Mouse (Mus musculus): ENCODE results near the gene Camp.

- TF ChIP-seq USF1 (IDR thresholded peaks at IDR 0.05; ENCODE audit: low read depth) (no peak), MAX (IDR thresholded peaks at IDR 0.05; ENCODE audit: low read depth) (no peak), REST (IDR thresholded peaks at IDR 0.05; ENCODE audit: insufficient read depth, insufficient read length) (no peak), CEBPB (IDR thresholded peaks at IDR 0.05; ENCODE audit: insufficient read depth, poor library complexity, severe bottlenecking) (no peak), POLR2A (IDR thresholded peaks at IDR 0.05; ENCODE audit: insufficient read length, low read depth) (no peak), TCF3 (IDR thresholded peaks at IDR 0.05; ENCODE audit: insufficient read length, low read depth) (no peak), POLR2AphosphoS2 (IDR thresholded peaks at IDR 0.05; ENCODE audit: insufficient read length, low read depth) (no peak)
These were observed 4.9 kb upstream of the Camp start for GRCm38 (mm10) chr9:109854341-109854740.
